Mouse (Mus musculus): ENCODE measurements around the gene Gria1.

DNA sequence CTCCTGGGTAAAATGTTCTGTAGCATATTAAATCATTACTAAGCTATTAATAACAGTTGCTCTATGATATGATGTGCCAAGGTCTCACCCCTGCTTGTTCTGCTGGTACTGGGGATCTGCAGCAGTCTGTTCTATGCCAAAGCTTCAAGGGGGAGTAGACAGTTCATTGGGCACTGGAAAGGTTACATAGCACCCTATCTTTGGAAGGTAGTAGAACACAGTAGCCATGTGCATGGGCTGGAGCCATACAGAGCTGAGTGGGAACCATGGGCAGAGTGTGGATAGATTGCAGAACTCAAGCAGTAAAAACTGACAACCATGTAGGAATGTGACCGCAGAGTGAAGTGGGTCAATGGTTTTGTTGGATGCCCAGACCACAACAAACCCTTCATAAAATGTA is 295.7 kb downstream of the Gria1 start:
- TF ChIP-seq POLR2A (IDR thresholded peaks at IDR 0.05; ENCODE audit: borderline replicate concordance, extremely low read depth, insufficient read depth, insufficient read length, poor library complexity, severe bottlenecking) (no peak), CTCF (IDR thresholded peaks at IDR 0.05; ENCODE audit: borderline replicate concordance, extremely low read depth, insufficient read depth, insufficient read length) (no peak)
